Mouse (Mus musculus) forebrain, embryonic 14.5 days (tissue): ENCODE measurements around the gene Pnp2. TPM values are rescaled to one million over a fixed set of nuclear protein-coding genes. Genes with fewer than 3 reads are reported as not detected.

ENCODE experiments used
- ATAC-seq: fragments of 200-750 bp; cut with Nextera tagmentation; 2 replicates; pipeline ENCODE4 v1.8.0; 2017; ENCODE audit warnings: mild to moderate bottlenecking, moderate library complexity
- DNase-seq: peaks from one replicate; pipeline ENCODE4 v3.0.0-alpha.2; 2015; ENCODE audit warnings: low spot score
- H3K27ac ChIP-seq: fragments of 300-500 bp; sonication (generic); 2 replicates; pipeline ENCODE4 v1.5.1; 2014; ENCODE audit warnings: low read depth, mild to moderate bottlenecking, control low read depth, low read length, moderate library complexity
- H3K27me3 ChIP-seq: fragments of 300-500 bp; sonication (generic); replicated peaks from 2 replicates; pipeline ENCODE4 v1.6.1; 2014; ENCODE audit warnings: low read length, control low read depth, mixed read lengths; ENCODE audit not compliant: control insufficient read depth, insufficient read depth
- H3K36me3 ChIP-seq: fragments of 300-500 bp; sonication (generic); 2 replicates; pipeline ENCODE4 v1.6.1; 2014; ENCODE audit warnings: low read length, control low read depth; ENCODE audit not compliant: control insufficient read depth, insufficient read depth
- H3K4me1 ChIP-seq: fragments of 300-500 bp; sonication (generic); 2 replicates; pipeline ENCODE4 v1.6.1; 2014; ENCODE audit warnings: antibody characterized with exemption, low read length, control low read depth; ENCODE audit not compliant: control insufficient read depth, insufficient read depth
- H3K4me2 ChIP-seq: fragments of 300-500 bp; sonication (generic); 2 replicates; pipeline ENCODE4 v1.6.1; 2014; ENCODE audit warnings: mild to moderate bottlenecking, control low read depth, low read length
- H3K4me3 ChIP-seq: fragments of 300-500 bp; sonication (generic); 2 replicates; pipeline ENCODE4 v1.5.1; 2014; ENCODE audit warnings: low read depth, low read length, control low read depth
- H3K9ac ChIP-seq: fragments of 300-500 bp; sonication (generic); 2 replicates; pipeline ENCODE4 v1.6.1; 2014; ENCODE audit warnings: mild to moderate bottlenecking, low read length, control low read depth, moderate library complexity
- H3K9me3 ChIP-seq: fragments of 300-500 bp; sonication (generic); replicated peaks from 2 replicates; pipeline ENCODE4 v1.6.1; 2016; ENCODE audit warnings: low read length, control low read depth, mixed read lengths; ENCODE audit not compliant: control insufficient read depth
- WGBS: fragments of 180-500 bp; shearing (Covaris S2); extraction: QIAGEN DNeasy Blood & Tissue Kit; methylation state at CpG from one replicate; pipeline ENCODE4 v1.1.7; 2014; 5-methylcytosine and 5-hydroxymethylcytosine counted together
- polyA plus RNA-seq: library from polyadenylated mRNA; unstranded; fragments of >200 nt; fragmentation: Nextera tagmentation; extraction: Ambion mirVana; gene quantifications from 2 replicates; pipeline ENCODE4 v1.2.1, GENCODE M21; 2014

Gene Pnp2
- polyA plus RNA-seq, 1 experiment from 2014 or later: 0.46 TPM

GRCm38 (mm10) chr14:50981837-50982236 is 26.0 kb downstream of the Pnp2 start:
- Histone ChIP-seq H3K4me1 (no peaks in the 10 kb centered on the region), H3K9ac (no peak overlapping the region), H3K4me3 (no peak overlapping the region), H3K27me3 (no peaks in the 10 kb centered on the region), H3K9me3 (no peaks in the 10 kb centered on the region), H3K36me3 (no peaks in the 10 kb centered on the region), H3K27ac (no peak overlapping the region), H3K4me2 (no peak overlapping the region)
- no peak for DNase-seq
- WGBS: 93% methylated on average over 5 of the region's 5 CpGs
- no peak for ATAC-seq

- Histone ChIP-seq H3K9me3 (no peaks in the 10 kb centered on the region), H3K36me3 (no peaks in the 10 kb centered on the region)
- no peak for ATAC-seq
These were observed 31.9 kb downstream of the Pnp2 start for GRCm38 (mm10) chr14:50987668-50988067.

GRCm38 (mm10) chr14:50991037-50991436 is 35.2 kb downstream of the Pnp2 start:
- no peak for DNase-seq

More at GRCm38 (mm10) chr14:50987668-50988067, 31.9 kb downstream of the Pnp2 start:
- H3K4me2 ChIP-seq: no peak overlapping the region
- DNase-seq: no peak
- no peak overlapping the region for H3K4me3 ChIP-seq
- no peaks in the 10 kb centered on the region for H3K4me1 ChIP-seq
- 95% methylated on average over 2 of the region's 2 CpGs for WGBS
- H3K9ac ChIP-seq: no peak overlapping the region
- H3K27ac ChIP-seq: no peak overlapping the region
- H3K27me3 ChIP-seq: no peaks in the 10 kb centered on the region

GRCm38 (mm10) chr14:50997088-50997487 is 41.3 kb downstream of the Pnp2 start:
- Histone ChIP-seq H3K27ac (no peak overlapping the region), H3K4me2 (no peak overlapping the region), H3K36me3 (no peaks in the 10 kb centered on the region), H3K9ac (no peak overlapping the region), H3K9me3 (no peaks in the 10 kb centered on the region), H3K4me1 (no peaks in the 10 kb centered on the region), H3K4me3 (no peak overlapping the region), H3K27me3 (no peaks in the 10 kb centered on the region)
- DNase-seq (no peak), ATAC-seq (no peak)
- 88% methylated on average over 3 of the region's 3 CpGs for WGBS

More at GRCm38 (mm10) chr14:50991037-50991436, 35.2 kb downstream of the Pnp2 start:
- Histone ChIP-seq H3K9me3 (no peaks in the 10 kb centered on the region), H3K4me1 (no peaks in the 10 kb centered on the region), H3K27me3 (no peaks in the 10 kb centered on the region), H3K4me2 (no peak overlapping the region), H3K4me3 (no peak overlapping the region), H3K36me3 (no peaks in the 10 kb centered on the region), H3K9ac (no peak overlapping the region), H3K27ac (no peak overlapping the region)
- ATAC-seq: no peak
- 89% methylated on average over 3 of the region's 3 CpGs for WGBS

- Histone ChIP-seq H3K9me3 (no peaks in the 10 kb centered on the region), H3K4me1 (no peaks in the 10 kb centered on the region), H3K9ac (no peak overlapping the region), H3K27ac (no peak overlapping the region), H3K4me2 (no peak overlapping the region), H3K36me3 (no peaks in the 10 kb centered on the region), H3K4me3 (no peak overlapping the region), H3K27me3 (no peaks in the 10 kb centered on the region)
- ATAC-seq (no peak), DNase-seq (no peak)
- WGBS: 90% methylated on average over 2 of the region's 2 CpGs
These were observed 42.3 kb downstream of the Pnp2 start for GRCm38 (mm10) chr14:50997999-50998666.

GRCm38 (mm10) chr14:51007152-51007801 is 51.5 kb downstream of the Pnp2 start, which contains the start of gene Rnase10:
TSS of gene Rnase10 (plus strand) at chr14:51007751.
- no peak within 1 kb of the TSS for H3K27ac ChIP-seq
- ATAC-seq (no peak), DNase-seq (no peak)
- H3K27me3 ChIP-seq: no peaks in the 10 kb centered on the region
- H3K36me3 ChIP-seq: no peaks in the 10 kb centered on the region
- no peak within 1 kb of the TSS for H3K4me3 ChIP-seq
- H3K9ac ChIP-seq: no peak within 1 kb of the TSS
- H3K9me3 ChIP-seq: no peaks in the 10 kb centered on the region
- H3K4me2 ChIP-seq: no peak within 1 kb of the TSS
- H3K4me1 ChIP-seq: no peaks in the 10 kb centered on the region
- WGBS: 92% methylated on average over 8 of the region's 8 CpGs

- H3K9ac ChIP-seq: no peak overlapping the region
- no peak overlapping the region for H3K27ac ChIP-seq
- no peaks in the 10 kb centered on the region for H3K4me1 ChIP-seq
- WGBS: 85% methylated on average over 13 of the region's 13 CpGs
- no peak; the same call in 1 of the 2 replicates for ATAC-seq
- no peak overlapping the region for H3K4me2 ChIP-seq
- no peaks in the 10 kb centered on the region for H3K9me3 ChIP-seq
- H3K36me3 ChIP-seq: no peaks in the 10 kb centered on the region
- no peaks in the 10 kb centered on the region for H3K27me3 ChIP-seq
- DNase-seq: peak; percentile 35
- H3K4me3 ChIP-seq: no peak overlapping the region
These were observed 52.3 kb downstream of the Pnp2 start for GRCm38 (mm10) chr14:51007914-51008713.

- Histone ChIP-seq H3K4me3 (no peak overlapping the region), H3K27ac (no peak overlapping the region), H3K4me1 (no peaks in the 10 kb centered on the region), H3K36me3 (no peaks in the 10 kb centered on the region), H3K4me2 (no peak overlapping the region), H3K27me3 (no peaks in the 10 kb centered on the region), H3K9ac (no peak overlapping the region), H3K9me3 (no peaks in the 10 kb centered on the region)
- 93% methylated on average over 4 of the region's 4 CpGs for WGBS
- DNase-seq (no peak), ATAC-seq (no peak)
These were observed 53.0 kb downstream of the Pnp2 start for GRCm38 (mm10) chr14:51008781-51009180.
